Mouse (Mus musculus): ENCODE measurements at regions not wholly inside any gene's neighbourhood (a gene's known extent, or its start where the extent isn't known, plus 50 kb on each side); places are given as distances from the start of the nearest gene placed in this dataset.

DNA sequence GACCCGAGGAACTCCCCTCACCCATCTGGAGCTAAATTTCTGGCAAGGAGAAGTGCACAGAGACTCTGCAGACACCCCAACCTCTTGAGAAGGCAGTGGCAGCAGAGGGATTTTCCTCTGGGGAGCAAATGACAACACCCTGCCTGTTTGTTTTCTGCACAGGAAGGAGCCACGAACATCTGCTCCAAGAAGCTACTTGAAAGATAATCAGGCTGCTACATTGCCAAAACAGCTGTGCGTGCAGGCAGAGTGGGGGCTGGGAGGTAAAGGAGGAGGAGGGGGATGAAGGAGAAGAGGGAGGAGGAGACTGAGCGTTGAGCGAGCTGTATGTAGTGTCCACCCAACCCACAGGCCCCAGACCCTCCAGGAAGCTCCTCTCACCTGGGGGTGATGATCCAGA, 149.0 kb downstream of the Rplp1 start:
- DNase-seq (ENCODE audit: low read depth, low spot score): no peak

DNA sequence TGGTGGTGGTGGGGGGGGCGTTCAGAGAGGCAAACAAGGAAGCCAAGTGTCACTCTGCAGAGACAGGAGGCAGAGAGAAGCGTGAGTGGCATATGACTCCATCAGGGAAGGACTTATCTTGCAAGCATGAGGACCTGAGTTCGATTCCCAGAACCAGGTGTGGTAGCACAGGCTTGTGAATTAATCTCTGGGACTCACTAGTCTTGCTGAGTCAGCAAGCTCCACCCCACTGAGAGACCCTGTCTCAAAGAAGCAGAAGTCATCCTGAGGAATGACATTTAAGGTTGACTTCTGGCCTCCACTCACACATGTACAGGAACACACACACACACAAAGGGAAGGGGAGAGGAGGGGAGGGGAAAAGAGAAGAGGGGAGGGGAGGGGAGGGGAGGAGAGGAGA, 156.5 kb downstream of the Rplp1 start:
- no peak for DNase-seq (ENCODE audit: low read depth, low spot score)

DNA sequence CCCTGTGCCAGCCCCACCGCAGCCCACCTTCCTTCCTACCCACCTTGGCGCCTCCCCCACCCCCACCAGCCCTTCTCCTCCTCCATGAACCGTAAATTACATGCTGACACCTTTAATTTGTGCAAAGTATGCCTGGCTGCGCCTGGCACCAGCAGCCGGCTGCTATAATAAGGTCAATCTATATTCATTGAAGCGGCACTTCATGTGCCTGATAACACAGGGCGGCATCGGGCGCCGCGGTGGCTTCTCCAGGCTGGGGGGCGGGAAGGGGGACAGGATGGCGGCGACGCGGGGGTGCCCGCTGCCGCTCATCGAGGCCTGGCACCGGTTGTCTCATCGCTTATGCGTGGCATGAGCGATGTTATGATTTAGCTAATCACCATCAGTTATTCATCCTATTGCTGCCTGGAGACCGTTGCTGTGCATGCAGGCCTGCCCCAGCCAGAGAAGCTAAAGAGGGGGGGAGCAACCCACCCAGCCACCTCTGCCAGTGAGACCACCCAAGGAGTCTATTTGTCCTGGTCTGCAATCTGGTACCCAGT, 157.5 kb downstream of the Rplp1 start:
- DNase-seq (ENCODE audit: low read depth, low spot score): peak; percentile 22

DNA sequence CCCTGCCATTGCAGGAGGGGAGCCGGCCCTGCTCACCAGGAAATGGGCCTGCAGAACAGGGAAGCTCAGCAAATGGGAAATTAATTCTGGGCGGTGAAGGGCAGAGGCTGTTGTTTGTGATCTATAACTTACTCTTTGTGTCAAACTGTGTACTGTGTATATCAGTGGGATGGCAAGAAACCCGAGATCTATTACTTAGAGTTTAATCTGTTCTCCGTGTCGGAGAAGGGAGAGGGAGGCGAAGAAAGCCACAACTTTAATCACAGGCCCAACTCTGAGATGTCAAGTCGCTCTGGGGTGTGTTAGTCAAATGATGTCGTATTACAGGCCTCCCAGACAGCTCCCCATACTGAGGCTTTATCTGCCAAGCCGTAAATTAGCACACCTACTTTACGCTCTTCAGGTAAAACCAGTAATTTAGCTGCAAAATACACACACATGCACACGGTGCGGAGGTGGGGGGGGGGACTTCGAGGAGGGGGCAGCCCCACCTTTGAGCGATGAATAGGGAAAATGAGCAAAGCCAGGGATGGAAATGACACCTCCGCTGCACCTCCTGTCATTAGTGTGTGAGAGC, 158.0 kb downstream of the Rplp1 start:
- no peak for DNase-seq (ENCODE audit: low read depth, low spot score)

DNA sequence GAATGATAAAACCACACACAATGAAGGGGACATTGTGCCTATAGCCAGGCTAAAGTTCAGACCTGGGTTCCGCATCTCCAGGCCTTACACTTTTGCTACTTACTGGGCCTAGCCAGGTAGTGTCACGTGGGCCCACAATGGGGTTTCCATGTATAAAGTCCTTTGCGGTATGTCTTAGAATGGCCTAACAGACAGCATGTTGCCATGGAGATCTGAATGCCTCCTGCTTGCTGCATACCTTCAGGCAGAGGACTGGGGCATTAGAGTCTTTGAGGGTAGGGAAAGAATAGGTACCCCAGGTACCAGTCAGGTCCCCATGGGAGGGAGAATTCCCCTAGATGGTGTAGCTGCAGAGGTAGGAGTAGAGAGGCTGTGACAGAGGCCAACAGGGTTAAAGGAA, 159.0 kb downstream of the Rplp1 start:
- no peak for DNase-seq (ENCODE audit: low read depth, low spot score)

DNA sequence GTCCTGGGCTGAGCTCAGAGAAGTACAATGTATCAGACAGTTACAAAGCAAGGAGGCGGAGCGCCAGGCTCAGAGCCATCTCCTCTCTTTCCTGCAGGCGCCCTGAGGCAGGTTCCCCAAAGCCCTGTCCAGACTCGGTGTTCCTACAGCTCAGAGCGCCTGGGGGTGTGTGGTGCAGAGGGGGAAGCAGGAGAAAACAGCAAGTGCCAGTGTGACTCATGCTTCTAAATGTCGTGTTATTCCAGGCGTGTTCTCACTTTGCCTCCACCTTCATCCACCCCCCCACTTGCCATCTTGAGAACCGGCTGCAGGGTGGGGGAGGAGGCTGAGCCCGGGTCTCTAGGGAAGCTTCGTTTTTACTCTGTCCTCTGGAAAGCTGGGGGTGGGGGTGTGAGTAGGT, 160.5 kb downstream of the Rplp1 start:
- no peak for DNase-seq (ENCODE audit: low read depth, low spot score)

DNA sequence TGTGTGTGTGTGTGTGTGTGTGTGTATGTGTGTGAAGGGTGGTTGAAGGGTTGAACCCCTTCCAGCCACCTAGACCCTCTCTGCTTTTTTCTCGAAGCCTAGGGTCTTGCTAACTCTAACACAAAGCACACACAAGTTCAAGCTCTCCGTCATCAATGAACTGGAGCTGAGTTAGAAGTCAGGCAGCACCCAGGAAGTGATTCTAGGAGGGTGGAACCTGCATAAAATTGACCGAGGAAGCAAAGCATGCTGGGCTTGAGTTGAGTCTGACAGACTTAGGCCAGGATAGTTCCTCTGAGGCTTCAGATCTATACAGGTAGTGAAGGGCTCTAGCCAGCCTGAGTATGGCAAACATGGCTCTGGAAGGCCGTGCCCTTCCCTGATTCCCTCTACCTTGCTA, 165.1 kb downstream of the Rplp1 start:
- DNase-seq (ENCODE audit: low read depth, low spot score): no peak

DNA sequence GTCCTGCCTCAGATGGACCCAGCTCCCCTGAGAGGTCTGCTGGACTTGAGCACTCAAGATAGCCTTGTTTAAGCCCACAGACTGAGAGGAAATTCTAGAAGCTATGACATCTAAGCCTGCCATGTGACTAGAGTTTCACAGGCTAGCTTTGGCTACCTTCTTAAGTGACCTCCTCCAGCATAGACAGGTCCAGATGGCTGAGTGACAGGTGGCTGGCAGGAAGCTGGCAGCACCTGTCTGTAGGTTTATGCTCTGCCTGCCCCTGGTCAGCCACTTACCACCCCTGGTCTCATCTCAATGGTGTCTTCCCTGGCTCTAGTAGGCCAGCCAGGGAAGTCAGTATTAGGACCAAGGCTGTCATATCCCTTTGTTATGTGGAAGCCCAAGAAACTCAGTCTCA, 165.9 kb downstream of the Rplp1 start:
- no peak for DNase-seq (ENCODE audit: low read depth, low spot score)

DNA sequence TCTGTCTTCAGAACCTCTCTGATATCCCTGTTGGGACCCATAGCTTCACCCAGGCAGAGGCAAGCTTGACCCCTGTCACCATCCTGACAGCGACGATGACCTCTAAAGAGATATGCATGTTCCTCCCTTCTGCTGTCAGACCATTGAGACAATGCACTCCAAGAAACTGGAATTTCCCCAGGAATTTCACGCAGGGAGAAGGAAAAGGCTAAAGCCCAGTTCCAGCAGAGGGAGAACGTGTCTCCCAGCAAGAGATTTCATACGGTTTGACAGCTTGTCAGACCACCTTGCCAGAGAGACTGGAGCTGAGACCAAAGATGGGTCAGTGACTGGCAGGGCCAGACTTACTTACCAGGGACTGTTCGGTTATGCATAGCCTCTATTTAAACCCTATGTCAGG, 167.9 kb downstream of the Rplp1 start:
- DNase-seq (ENCODE audit: low read depth, low spot score): no peak

DNA sequence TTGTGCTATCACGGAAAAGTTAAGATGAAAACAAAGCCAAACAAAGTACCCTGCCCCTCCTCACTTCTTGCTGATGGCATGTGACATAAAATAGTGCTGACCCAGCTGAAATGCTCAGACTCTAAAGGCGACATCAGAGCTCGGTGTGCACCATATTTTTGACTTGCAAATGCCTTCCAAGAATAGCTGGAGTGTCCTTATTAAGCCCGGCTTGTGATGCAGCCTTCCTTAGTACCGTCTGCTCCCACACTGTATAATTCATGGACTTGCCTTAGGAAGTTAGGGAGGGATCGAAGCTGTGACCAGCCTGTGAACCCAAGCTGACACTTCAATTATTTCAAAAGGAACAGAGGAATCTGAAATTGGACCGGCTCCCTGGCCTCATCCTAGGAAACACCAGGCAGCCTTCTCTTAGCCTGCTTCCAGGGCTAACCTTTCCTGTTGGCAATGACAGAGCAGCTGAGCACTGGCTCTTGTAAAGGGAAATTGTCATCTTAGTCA, 169.0 kb downstream of the Rplp1 start:
- no peak for DNase-seq (ENCODE audit: low read depth, low spot score)

DNA sequence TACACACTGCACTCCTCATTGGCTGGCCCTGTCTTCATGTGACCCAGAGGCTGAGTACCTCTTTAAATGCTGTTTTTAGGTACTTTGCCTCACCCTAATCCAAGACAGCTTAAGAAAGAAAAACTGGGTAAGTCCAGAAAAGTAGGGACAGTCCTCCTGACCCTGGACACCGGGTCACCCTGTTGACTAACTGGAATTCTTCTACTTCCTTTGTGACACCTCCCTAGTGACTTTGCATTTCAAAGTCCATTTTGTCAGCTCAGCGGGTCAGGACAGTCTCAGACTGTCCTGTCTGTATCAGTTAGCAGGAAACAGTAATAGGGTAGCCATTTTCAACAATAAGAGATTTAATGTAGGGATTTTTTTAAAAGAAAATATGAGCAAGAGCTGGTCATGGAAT, 180.8 kb downstream of the Rplp1 start:
- DNase-seq (ENCODE audit: low read depth, low spot score): no peak

DNA sequence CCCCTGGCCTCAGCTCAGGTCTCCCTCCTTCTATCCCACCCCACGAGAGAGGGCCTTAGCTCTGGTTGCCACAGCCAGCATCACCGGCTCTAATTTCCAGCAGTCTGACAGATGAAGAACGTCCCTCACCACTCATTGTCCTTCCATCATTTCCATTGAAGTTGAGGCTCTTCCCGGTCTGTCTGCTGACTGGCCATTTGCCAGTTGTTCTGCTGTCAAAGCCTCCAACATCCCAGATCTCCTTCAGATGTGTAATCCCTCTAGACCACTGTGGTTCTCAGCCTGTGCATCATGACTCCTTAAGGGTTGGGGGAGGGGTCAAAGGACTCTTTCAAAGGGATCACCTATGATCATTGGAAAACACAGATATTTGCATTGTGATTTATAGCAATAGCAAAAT, 181.6 kb downstream of the Rplp1 start:
- DNase-seq (ENCODE audit: low read depth, low spot score): no peak

DNA sequence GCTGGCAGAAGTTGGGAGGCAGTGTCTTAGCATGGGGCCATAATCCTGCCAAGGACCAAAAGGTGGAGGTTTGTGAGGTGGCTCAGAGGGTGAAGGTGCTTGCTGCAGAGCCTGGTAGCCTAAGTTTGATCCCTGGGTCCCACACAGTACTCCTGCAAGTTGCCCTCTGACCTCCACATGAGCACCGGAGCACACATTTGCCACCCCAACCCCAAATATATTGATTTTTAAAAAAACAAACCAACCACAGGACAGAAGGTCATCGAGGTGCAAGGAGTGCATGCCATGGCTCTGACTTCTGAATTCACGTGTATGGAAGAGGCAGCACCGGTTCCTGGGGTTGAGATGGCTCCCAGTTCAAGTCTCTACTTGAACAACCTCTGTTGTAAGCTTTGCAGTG, 186.2 kb downstream of the Rplp1 start:
- DNase-seq (ENCODE audit: low read depth, low spot score): no peak

DNA sequence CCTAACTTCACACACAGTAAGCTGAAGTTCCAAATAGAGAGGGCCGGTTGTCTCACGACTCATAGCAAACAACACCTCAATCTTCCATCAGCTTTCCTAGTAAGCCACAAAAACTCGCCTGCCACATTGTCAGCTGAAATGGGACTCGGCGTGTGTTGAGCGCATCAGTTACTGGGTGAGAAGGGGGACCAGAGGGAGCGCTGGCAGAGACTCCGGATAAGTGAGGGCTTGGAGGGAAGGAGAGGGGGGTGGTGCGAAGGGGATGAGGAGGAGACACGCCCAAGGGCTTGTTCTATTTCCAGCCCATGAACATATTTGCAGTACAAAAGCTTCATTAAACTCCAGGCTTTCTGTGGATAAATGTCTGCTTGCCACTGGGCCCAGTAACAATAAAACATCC, 186.7 kb downstream of the Rplp1 start:
- no peak for DNase-seq (ENCODE audit: low read depth, low spot score)

DNA sequence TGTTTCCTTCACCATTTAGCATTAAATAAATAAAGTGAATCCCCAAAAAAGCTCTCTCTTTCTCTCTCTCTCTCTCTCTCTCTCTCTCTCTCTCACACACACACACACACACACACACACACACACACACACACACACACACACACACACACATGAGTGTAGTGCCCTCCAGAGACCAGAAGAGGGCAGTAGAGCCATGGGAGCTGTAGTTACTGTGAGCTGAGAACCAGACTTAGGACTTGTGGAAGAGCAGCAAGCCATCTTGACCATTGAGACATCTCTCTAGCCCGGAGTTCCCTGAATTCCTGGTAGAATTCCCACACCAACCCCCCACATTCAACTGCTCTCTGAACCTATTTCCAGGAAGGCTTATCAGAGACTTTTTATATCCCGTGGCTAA, 190.3 kb downstream of the Rplp1 start:
- DNase-seq (ENCODE audit: low read depth, low spot score): no peak

DNA sequence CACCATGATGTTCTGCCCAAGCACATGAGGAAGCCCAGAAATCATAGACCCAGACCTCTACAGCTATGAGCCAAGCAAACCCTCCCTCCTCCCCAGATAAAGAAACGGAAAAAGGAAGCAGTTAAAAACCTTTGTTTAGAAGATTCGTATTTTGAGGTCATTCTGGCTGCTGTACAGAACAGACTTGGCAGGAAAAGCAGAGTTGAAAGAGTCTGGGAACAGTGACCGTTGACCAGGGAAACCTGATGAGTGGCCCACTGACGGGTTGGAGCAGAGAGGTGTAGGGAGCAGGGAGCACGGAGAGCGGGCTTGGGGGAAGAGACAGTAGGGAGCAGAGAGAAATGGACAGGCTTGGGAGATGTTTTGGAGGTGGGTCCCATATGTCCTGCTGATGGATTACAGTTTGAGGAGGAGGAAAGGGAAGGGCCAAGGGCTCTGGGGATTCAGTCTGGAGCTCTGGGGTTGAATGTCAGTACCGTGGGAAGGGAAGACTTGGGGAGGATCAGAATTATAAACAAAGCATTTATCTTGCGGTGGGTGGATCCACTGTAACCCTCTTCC, 191.2 kb downstream of the Rplp1 start:
- DNase-seq (ENCODE audit: low read depth, low spot score): no peak

DNA sequence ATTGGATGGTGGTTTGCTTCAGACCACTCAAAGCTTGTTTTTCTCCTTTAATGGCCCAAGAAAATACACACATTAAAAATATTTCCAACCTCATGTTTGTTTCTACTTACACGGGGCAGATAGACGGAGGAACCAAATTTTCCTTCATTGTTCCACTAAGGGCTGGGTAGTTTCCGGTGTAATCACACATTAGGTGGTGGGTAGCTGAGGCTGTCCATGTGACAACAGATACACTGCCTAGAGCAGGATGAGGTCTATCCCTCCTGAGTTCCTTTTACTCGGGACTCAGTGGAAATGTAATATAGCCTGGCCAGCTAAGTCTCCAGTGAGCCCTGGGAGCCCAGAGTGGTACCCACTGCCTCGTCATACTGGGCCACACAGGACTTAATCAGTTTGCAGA, 192.5 kb downstream of the Rplp1 start:
- DNase-seq (ENCODE audit: low read depth, low spot score): no peak

DNA sequence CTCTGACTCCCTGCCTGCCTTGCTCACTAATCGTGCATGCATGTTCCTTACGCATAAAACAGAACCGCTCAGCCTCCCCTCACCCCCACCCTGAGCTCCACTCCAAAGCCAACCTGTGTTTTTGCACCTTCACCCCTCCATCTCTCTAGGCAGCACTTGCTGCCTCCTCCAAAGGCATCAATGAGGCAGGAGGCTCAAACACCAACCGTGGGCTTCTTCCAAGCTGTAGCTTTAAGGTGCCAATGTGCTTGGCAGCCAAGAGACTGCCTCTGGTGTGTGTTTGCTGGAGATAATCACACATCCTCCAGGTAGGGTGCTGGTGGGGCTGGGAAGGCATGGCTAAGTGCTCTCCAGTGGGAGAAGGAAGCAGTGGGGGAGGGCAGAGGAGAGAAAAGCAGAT, 193.3 kb downstream of the Rplp1 start:
- no peak for DNase-seq (ENCODE audit: low read depth, low spot score)

DNA sequence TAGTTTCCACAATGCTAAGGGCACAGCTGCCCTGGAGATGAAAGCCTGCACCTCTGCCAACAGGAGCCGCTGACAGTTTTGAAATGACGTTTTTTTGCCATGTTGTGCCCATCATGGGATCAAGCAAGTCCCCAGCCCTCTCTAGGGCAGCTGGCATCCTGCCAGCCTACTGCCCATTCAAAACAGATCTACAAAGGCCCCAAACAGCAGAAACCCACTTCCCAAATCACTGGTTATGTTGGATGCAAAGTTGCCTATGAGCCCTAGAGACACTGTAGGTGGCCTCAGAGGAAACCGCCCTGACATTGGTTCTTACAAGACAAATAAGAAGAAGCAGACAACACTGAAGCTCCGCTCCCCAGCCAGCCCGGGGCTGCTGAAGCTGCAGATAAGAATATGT, 194.1 kb downstream of the Rplp1 start:
- DNase-seq (ENCODE audit: low read depth, low spot score): no peak

DNA sequence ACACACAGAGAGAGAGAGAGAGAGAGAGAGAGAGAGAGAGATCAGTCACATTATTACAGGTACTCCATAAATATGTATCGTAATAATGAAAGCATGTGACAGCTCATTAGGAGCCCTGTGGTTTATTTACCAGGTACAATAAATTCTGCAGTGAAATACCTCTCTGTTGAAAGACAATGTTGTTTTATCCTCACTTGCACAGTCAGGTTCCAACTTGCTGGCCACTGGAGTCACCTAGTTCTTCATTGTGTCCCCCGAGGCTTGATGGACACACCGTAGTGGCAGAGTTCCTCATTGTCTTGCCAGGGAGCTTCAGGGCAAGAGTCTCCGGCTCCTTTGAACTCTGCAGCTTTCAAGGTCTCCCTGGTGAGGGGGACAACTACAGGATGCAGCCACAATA, 197.6 kb downstream of the Rplp1 start:
- DNase-seq (ENCODE audit: low read depth, low spot score): no peak

DNA sequence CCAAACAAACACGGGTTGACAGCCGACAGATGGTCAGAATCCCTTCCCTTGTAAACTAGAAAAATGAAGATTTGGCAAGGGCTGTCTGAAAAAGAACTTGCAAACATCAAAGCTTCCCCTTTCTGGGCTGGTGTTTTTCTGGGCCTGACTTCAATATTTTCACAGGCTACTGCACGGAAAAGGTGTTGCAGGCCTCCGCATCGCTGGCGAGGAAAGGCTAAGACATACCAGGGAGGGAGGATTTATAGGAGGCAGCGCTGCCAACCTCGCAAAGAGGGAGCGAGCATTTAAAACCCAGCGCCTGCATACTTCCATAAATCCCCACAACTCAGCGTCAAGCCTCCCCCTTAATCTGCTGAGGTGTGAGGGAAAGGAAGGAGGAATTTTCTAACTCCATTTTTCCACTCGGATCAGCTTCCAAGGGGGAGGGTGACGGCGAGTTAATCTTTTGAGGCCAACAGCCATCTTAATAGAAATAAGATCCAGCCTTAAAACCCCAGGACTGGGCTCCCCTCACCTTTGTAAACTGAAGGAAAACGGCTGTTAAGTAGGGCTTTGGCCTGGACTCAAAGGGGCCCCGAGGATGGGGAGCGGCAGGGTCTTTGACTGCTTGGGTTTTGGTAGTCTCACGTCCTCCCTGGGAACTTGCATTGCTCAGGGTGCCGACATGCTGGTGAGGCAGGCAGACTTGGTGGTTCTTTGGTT, 199.9 kb downstream of the Rplp1 start:
- DNase-seq (ENCODE audit: low read depth, low spot score): no peak

DNA sequence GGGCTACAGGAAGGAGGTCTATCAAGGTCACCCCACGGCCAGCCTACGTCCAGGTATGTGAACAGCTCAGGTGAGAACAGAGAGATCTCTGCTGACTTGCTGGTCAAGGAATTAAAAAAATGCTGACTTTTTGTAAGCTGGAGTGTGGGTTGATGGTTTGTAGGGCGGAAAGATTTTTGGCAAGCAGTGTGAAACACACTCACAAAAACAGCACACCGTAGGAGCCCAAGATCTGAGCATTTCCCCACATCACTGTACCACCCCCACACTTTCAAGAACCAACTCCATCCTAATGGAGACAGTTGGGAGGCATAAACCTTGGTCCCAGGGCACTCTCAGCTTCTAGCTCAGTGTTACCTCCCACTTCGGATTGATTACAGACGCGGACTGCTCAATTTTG, 200.5 kb downstream of the Rplp1 start:
- no peak for DNase-seq (ENCODE audit: low read depth, low spot score)

DNA sequence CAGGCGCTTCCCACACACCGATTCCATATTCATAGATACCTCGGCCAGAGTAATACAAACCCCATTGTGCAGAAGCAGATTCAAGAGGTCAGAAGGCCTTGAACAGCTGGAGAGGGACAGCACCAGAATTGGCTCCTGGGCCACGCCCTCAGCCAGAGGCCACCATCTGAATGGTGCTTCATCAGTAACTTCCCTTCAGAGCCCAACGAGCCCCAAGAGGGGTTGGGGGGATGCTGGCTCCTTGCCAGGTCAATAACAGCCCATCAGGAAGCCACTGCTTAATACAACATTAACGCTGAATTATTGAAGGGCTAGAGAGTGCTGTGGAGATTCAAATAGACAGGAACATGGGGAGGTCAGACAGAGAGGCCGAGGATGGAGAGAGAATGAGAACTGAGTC, 203.0 kb downstream of the Rplp1 start:
- no peak for DNase-seq (ENCODE audit: low read depth, low spot score)

Measured in embryo, embryonic 11.5 days (tissue).